Mouse (Mus musculus) left cerebral cortex, postnatal 36 days (tissue): ENCODE results near the gene Wfdc3. TPM values are rescaled to one million over a fixed set of nuclear protein-coding genes. Genes with fewer than 3 reads are reported as not detected.
"Not testable (repeated sequence)": the region's sequence is repeated elsewhere in the genome, so short reads cannot be mapped to it uniquely, and the experiment has no call there.

ENCODE experiments used
- DNase-seq, 2 experiments: peaks; one replicate each; pipeline ENCODE4 v3.0.0; 2021 to 2022; ENCODE audit warnings: low spot score in 2 of 2, mixed read lengths in 1 of 2
- intact Hi-C: fragments of 180-260 bp; cut with DNase I; formaldehyde crosslinking; loops from one replicate; pipeline ENCODE4 v1.15.1; 2025
- total RNA-seq, 2 experiments: library from RNA; stranded (reverse); gene quantifications; 2 replicates each; pipeline ENCODE4 v1.2.3; 2021

Gene Wfdc3
- total RNA-seq, 2 experiments from 2014 or later, result 1.2 to 2.4 TPM

DNA sequence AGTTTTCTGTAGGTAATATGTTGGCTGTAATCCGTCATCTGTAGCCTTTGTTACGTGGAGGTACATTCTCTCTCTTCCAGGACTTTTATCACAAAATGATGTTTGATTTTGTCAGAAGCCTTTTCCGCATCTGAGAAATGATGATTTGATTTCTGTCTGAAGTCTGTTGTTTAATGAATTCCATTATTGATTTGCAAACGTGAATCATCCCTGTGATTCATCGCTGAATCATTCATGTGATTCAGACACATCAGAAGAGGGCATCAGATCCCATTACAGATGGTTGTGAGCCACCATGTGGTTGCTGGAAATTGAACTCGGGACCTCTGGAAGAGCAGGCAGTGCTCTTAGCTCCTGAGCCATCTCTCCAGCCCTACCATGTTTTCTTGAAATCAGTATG, 3.3 kb upstream of the Wfdc3 start:
- intact Hi-C loops, result no loop called here
- DNase-seq, result no peak

- intact Hi-C loops, result no loop called here
- no peak for DNase-seq
Observed at GRCm38 (mm10) chr2:164748191-164748590, 2.5 kb upstream of the Wfdc3 start.

- no peak for DNase-seq
- intact Hi-C loops, result no loop called here
Observed at GRCm38 (mm10) chr2:164746693-164747092, 962 bp upstream of the Wfdc3 start.

GRCm38 (mm10) chr2:164744987-164745386, 744 bp downstream of the Wfdc3 start:
- intact Hi-C loops, result no loop called here

GRCm38 (mm10) chr2:164739876-164740275, 5.9 kb downstream of the Wfdc3 start:
- intact Hi-C loops, result no loop called here
- DNase-seq, result no peak

More at GRCm38 (mm10) chr2:164744987-164745386, 744 bp downstream of the Wfdc3 start:
- DNase-seq, result no peak

GRCm38 (mm10) chr2:164737377-164738090, 8.2 kb downstream of the Wfdc3 start:
- intact Hi-C loops, result no loop called here
- no peak for DNase-seq

GRCm38 (mm10) chr2:164735446-164735845, 10.3 kb downstream of the Wfdc3 start:
- DNase-seq, result no peak
- intact Hi-C loops, result no loop called here

- intact Hi-C loops, result no loop called here
- no peak for DNase-seq
Observed at GRCm38 (mm10) chr2:164734839-164735238, 10.9 kb downstream of the Wfdc3 start.

GRCm38 (mm10) chr2:164733259-164733658, 12.5 kb downstream of the Wfdc3 start:
- intact Hi-C loops, result no loop called here

DNA sequence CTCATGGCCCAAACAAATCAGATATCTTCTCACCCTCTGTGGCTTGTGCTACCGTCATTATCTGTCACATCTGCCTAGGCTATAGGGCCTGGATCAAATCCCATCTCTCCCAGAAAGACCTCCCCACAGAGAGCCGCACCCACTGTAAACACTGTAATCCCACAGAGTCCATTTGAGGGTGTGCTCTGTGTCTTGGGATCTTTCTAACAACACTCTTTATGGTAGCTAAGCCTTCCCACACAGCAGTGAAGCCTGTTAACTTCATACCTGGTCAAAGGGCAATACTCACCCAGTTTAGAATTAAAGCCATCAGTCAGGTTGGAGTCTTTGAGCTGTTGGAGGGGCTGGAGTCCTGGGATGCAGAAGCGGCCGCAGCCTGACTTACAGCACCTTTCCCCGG, 14.0 kb downstream of the Wfdc3 start:
- DNase-seq, result no peak
- intact Hi-C loops, result no loop called here

More at GRCm38 (mm10) chr2:164733259-164733658, 12.5 kb downstream of the Wfdc3 start:
- DNase-seq, result no peak

DNA sequence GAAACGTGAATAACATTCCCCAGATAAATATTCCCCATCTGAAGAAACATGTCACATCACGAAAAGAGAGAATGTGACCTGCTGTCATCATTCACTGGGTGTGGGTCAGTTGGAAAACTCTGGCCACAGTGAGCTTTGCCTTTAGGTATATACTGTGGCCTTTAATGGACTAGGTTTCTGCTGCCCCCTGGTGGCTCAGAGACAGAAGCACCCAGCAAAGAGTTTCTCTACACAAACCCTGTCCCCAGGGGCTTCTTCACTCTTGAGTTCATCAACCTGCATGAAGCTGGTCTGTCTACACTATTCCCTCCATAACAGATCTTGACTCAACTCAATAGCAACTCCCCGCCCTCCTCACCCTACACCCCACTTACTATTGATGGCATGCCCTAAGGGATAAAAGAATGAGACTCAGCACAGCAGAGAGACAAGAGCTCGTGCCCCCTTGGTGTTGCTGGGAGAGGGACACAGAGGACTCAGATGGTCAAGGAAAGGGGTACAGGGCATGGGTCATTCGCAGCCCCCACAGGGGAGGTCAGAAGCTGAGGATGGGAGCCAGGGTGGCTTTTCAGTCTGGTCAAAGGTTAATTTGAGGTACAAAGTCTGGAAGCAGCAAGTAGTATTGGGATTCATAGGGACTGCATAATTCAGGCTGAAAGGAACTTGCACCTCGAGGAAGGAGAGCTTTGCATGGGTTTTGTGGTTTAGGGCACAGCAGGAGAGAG, 19.7 kb downstream of the Wfdc3 start:
- intact Hi-C loops, result loop anchor here (1.0 to 10.0 kb wide), 3 partner anchors 47 to 311 kb away; no protein-coding TSS in a partner anchor
- peak; percentile 30 to 31 for DNase-seq

GRCm38 (mm10) chr2:164723276-164723675, 22.5 kb downstream of the Wfdc3 start:
- no peak for DNase-seq
- intact Hi-C loops, result loop anchor here (10.0 kb wide), 1 partner anchor 308 kb away; no protein-coding TSS in a partner anchor

GRCm38 (mm10) chr2:164716194-164716786, 29.4 kb downstream of the Wfdc3 start:
- intact Hi-C loops, result not testable (repeated sequence)

GRCm38 (mm10) chr2:164715005-164715404, 30.7 kb downstream of the Wfdc3 start, which contains the start of gene Spint5:
Gene Spint5, plus strand, starts transcription at chr2:164715305.
- no peak for DNase-seq
- intact Hi-C loops, result no loop called here

More at GRCm38 (mm10) chr2:164716194-164716786, 29.4 kb downstream of the Wfdc3 start:
- not testable (repeated sequence) for DNase-seq

- intact Hi-C loops, result no loop called here
- no peak for DNase-seq
Observed at GRCm38 (mm10) chr2:164705991-164706390, 39.7 kb downstream of the Wfdc3 start.

GRCm38 (mm10) chr2:164705328-164705727, 40.4 kb downstream of the Wfdc3 start:
- DNase-seq, result no peak
- intact Hi-C loops, result no loop called here

- intact Hi-C loops, result no loop called here
Observed at GRCm38 (mm10) chr2:164704235-164704634, 41.5 kb downstream of the Wfdc3 start.

DNA sequence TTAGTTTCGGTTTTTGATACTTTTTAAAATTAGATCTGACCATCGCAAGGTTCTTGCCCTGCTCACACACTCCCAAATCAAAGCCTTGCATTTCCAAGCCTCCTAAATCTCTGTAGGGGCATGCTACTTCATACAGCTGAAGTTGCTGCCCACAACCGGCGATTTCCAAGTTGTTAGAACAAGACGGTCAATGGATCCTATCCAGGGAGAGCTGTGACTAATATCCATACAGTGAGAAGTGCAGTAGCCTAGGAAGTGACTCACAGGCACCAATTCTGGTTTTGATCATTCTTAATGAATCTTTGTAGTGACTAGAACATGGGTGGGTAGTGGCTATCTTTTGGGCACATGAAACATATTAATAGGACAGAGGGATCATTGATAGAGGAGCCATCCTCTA, 44.0 kb downstream of the Wfdc3 start:
- intact Hi-C loops, result no loop called here

More at GRCm38 (mm10) chr2:164704235-164704634, 41.5 kb downstream of the Wfdc3 start:
- no peak for DNase-seq

GRCm38 (mm10) chr2:164700959-164701358, 44.8 kb downstream of the Wfdc3 start:
- intact Hi-C loops, result no loop called here

More for the DNA sequence above, 44.0 kb downstream of the Wfdc3 start:
- DNase-seq, result no peak

GRCm38 (mm10) chr2:164698201-164698600, 47.5 kb downstream of the Wfdc3 start, which contains the start of gene Spint4:
Gene Spint4, plus strand, starts transcription at chr2:164698501.
- no peak for DNase-seq
- intact Hi-C loops, result no loop called here

More at GRCm38 (mm10) chr2:164700959-164701358, 44.8 kb downstream of the Wfdc3 start:
- DNase-seq, result no peak
